Mouse (Mus musculus): ENCODE results near the gene Akap7.
"Not testable (repeated sequence)": the region's sequence is repeated elsewhere in the genome, so short reads cannot be mapped to it uniquely, and the experiment has no call there.

Akap7 gene

GRCm38 (mm10) chr10:25208619-25209018 is 99.1 kb downstream of the Akap7 start:
- H3K4me3 ChIP-seq (replicated peaks; ENCODE audit: low read length): no peak overlapping the region
- peaks cover 6% of the 10 kb centered on the region; the same call in 1 of the 2 replicates for H3K36me3 ChIP-seq (ENCODE audit: insufficient read depth, low read length)
- H3K9me3 ChIP-seq (ENCODE audit: low read length): peaks cover 26% of the 10 kb centered on the region
- H3K4me1 ChIP-seq (replicated peaks; ENCODE audit: low read depth, low read length): peaks cover 36% of the 10 kb centered on the region
- H3K27me3 ChIP-seq (ENCODE audit: insufficient read depth, low read length): no peaks in the 10 kb centered on the region
- TF ChIP-seq NANOG (IDR thresholded peaks at IDR 0.05; ENCODE audit: borderline replicate concordance, low read length) (no peak), CTCF (conservative IDR thresholded peaks at IDR 0.05; ENCODE audit: low read length) (no peak), POU5F1 (IDR thresholded peaks at IDR 0.05; ENCODE audit: borderline replicate concordance, low read length) (no peak)

- Histone ChIP-seq H3K9me3 (ENCODE audit: low read length) (peaks cover 18% of the 10 kb centered on the region), H3K4me3 (replicated peaks; ENCODE audit: low read length) (no peak overlapping the region), H3K27me3 (ENCODE audit: insufficient read depth, low read length) (no peaks in the 10 kb centered on the region), H3K36me3 (ENCODE audit: insufficient read depth, low read length) (peaks cover 6% of the 10 kb centered on the region; the same call in 1 of the 2 replicates), H3K4me1 (replicated peaks; ENCODE audit: low read depth, low read length) (peaks cover 36% of the 10 kb centered on the region)
- TF ChIP-seq CTCF (conservative IDR thresholded peaks at IDR 0.05; ENCODE audit: low read length): no peak
- no peak for TF ChIP-seq POU5F1 (IDR thresholded peaks at IDR 0.05; ENCODE audit: borderline replicate concordance, low read length)
- no peak for TF ChIP-seq NANOG (IDR thresholded peaks at IDR 0.05; ENCODE audit: borderline replicate concordance, low read length)
Measured at GRCm38 (mm10) chr10:25207866-25208265, 99.8 kb downstream of the Akap7 start.

GRCm38 (mm10) chr10:25200691-25201090 is 107.0 kb downstream of the Akap7 start:
- Histone ChIP-seq H3K36me3 (ENCODE audit: insufficient read depth, low read length) (no peaks in the 10 kb centered on the region), H3K9me3 (ENCODE audit: low read length) (no peaks in the 10 kb centered on the region), H3K4me3 (replicated peaks; ENCODE audit: low read length) (no peak overlapping the region), H3K27me3 (ENCODE audit: insufficient read depth, low read length) (peaks cover 15% of the 10 kb centered on the region), H3K4me1 (replicated peaks; ENCODE audit: low read depth, low read length) (peaks cover 36% of the 10 kb centered on the region)
- TF ChIP-seq CTCF (conservative IDR thresholded peaks at IDR 0.05; ENCODE audit: low read length) (no peak), POU5F1 (IDR thresholded peaks at IDR 0.05; ENCODE audit: borderline replicate concordance, low read length) (no peak), NANOG (IDR thresholded peaks at IDR 0.05; ENCODE audit: borderline replicate concordance, low read length) (no peak)

- TF ChIP-seq POU5F1 (IDR thresholded peaks at IDR 0.05; ENCODE audit: borderline replicate concordance, low read length) (no peak), CTCF (conservative IDR thresholded peaks at IDR 0.05; ENCODE audit: low read length) (no peak)
- Histone ChIP-seq H3K4me3 (replicated peaks; ENCODE audit: low read length) (peak overlapping the region; percentile 62), H3K36me3 (ENCODE audit: insufficient read depth, low read length) (no peaks in the 10 kb centered on the region), H3K4me1 (replicated peaks; ENCODE audit: low read depth, low read length) (peaks cover 36% of the 10 kb centered on the region), H3K9me3 (ENCODE audit: low read length) (no peaks in the 10 kb centered on the region), H3K27me3 (ENCODE audit: insufficient read depth, low read length) (peaks cover 15% of the 10 kb centered on the region)
Measured at GRCm38 (mm10) chr10:25199510-25200353, 107.9 kb downstream of the Akap7 start.

GRCm38 (mm10) chr10:25198575-25198974 is 109.1 kb downstream of the Akap7 start:
- no peaks in the 10 kb centered on the region for H3K36me3 ChIP-seq (ENCODE audit: insufficient read depth, low read length)

GRCm38 (mm10) chr10:25198048-25198447 is 109.6 kb downstream of the Akap7 start:
- Histone ChIP-seq H3K4me1 (replicated peaks; ENCODE audit: low read depth, low read length) (peaks cover 36% of the 10 kb centered on the region), H3K4me3 (replicated peaks; ENCODE audit: low read length) (peak overlapping the region; percentile 43; the same call in 1 of the 2 replicates), H3K27me3 (ENCODE audit: insufficient read depth, low read length) (peaks cover 15% of the 10 kb centered on the region), H3K36me3 (ENCODE audit: insufficient read depth, low read length) (no peaks in the 10 kb centered on the region), H3K9me3 (ENCODE audit: low read length) (peaks cover 8% of the 10 kb centered on the region)
- TF ChIP-seq CTCF (conservative IDR thresholded peaks at IDR 0.05; ENCODE audit: low read length) (no peak), POU5F1 (IDR thresholded peaks at IDR 0.05; ENCODE audit: borderline replicate concordance, low read length) (no peak), NANOG (IDR thresholded peaks at IDR 0.05; ENCODE audit: borderline replicate concordance, low read length) (no peak)

More at GRCm38 (mm10) chr10:25198575-25198974, 109.1 kb downstream of the Akap7 start:
- Histone ChIP-seq H3K4me1 (replicated peaks; ENCODE audit: low read depth, low read length) (peaks cover 36% of the 10 kb centered on the region), H3K4me3 (replicated peaks; ENCODE audit: low read length) (peak overlapping the region; percentile 43), H3K27me3 (ENCODE audit: insufficient read depth, low read length) (peaks cover 15% of the 10 kb centered on the region), H3K9me3 (ENCODE audit: low read length) (peaks cover 7% of the 10 kb centered on the region)
- TF ChIP-seq CTCF (conservative IDR thresholded peaks at IDR 0.05; ENCODE audit: low read length) (no peak), POU5F1 (IDR thresholded peaks at IDR 0.05; ENCODE audit: borderline replicate concordance, low read length) (no peak), NANOG (IDR thresholded peaks at IDR 0.05; ENCODE audit: borderline replicate concordance, low read length) (no peak)

GRCm38 (mm10) chr10:25192180-25193073 is 115.2 kb downstream of the Akap7 start:
- no peaks in the 10 kb centered on the region for H3K27me3 ChIP-seq (ENCODE audit: insufficient read depth, low read length)
- H3K36me3 ChIP-seq (ENCODE audit: insufficient read depth, low read length): no peaks in the 10 kb centered on the region
- TF ChIP-seq CTCF (conservative IDR thresholded peaks at IDR 0.05; ENCODE audit: low read length) (no peak), NANOG (IDR thresholded peaks at IDR 0.05; ENCODE audit: borderline replicate concordance, low read length) (no peak), POU5F1 (IDR thresholded peaks at IDR 0.05; ENCODE audit: borderline replicate concordance, low read length) (no peak)
- peaks cover 12% of the 10 kb centered on the region for H3K9me3 ChIP-seq (ENCODE audit: low read length)
- peaks cover 31% of the 10 kb centered on the region for H3K4me1 ChIP-seq (replicated peaks; ENCODE audit: low read depth, low read length)
- H3K4me3 ChIP-seq (replicated peaks; ENCODE audit: low read length): no peak overlapping the region

GRCm38 (mm10) chr10:25191166-25191565 is 116.5 kb downstream of the Akap7 start:
- H3K4me1 ChIP-seq (replicated peaks; ENCODE audit: low read depth, low read length): peaks cover 39% of the 10 kb centered on the region
- H3K27me3 ChIP-seq (ENCODE audit: insufficient read depth, low read length): no peaks in the 10 kb centered on the region
- H3K4me3 ChIP-seq (replicated peaks; ENCODE audit: low read length): no peak overlapping the region
- no peaks in the 10 kb centered on the region for H3K36me3 ChIP-seq (ENCODE audit: insufficient read depth, low read length)
- peaks cover 12% of the 10 kb centered on the region for H3K9me3 ChIP-seq (ENCODE audit: low read length)
- TF ChIP-seq CTCF (conservative IDR thresholded peaks at IDR 0.05; ENCODE audit: low read length): no peak
- no peak for TF ChIP-seq NANOG (IDR thresholded peaks at IDR 0.05; ENCODE audit: borderline replicate concordance, low read length)
- no peak for TF ChIP-seq POU5F1 (IDR thresholded peaks at IDR 0.05; ENCODE audit: borderline replicate concordance, low read length)

- Histone ChIP-seq H3K4me3 (replicated peaks; ENCODE audit: low read length) (peak overlapping the region; percentile 46; the same call in 1 of the 2 replicates), H3K4me1 (replicated peaks; ENCODE audit: low read depth, low read length) (peaks cover 47% of the 10 kb centered on the region)
- H3K27me3 ChIP-seq (ENCODE audit: insufficient read depth, low read length); H3K9me3 ChIP-seq (ENCODE audit: low read length); H3K36me3 ChIP-seq (ENCODE audit: insufficient read depth, low read length): not testable (repeated sequence)
Measured at GRCm38 (mm10) chr10:25186240-25186639, 121.4 kb downstream of the Akap7 start.
